Mouse (Mus musculus): ENCODE measurements at regions not wholly inside any gene's neighbourhood (a gene's known extent, or its start where the extent isn't known, plus 50 kb on each side); places are given as distances from the start of the nearest gene placed in this dataset.

- TF ChIP-seq CTCF (IDR thresholded peaks at IDR 0.05; ENCODE audit: low read depth) (no peak), EP300 (IDR thresholded peaks at IDR 0.05; ENCODE audit: low read depth) (peak; percentile 49; the same call in 1 of the 2 replicates)
Measured at GRCm38 (mm10) chr17:84895526-84895925, 61.0 kb upstream of the Ppm1b start.
